Mouse (Mus musculus) T-helper 1 cell (primary cell): Measurements from ENCODE around the gene Arv1.

Experiments used
- in situ Hi-C: fragments of 300-600 bp; cut with MboI, MseI; formaldehyde crosslinking; loops from one replicate; pipeline ENCODE4 v1.15.1; 2025; ENCODE audit warnings: high pct_unique_total_duplicates

Gene Arv1

DNA sequence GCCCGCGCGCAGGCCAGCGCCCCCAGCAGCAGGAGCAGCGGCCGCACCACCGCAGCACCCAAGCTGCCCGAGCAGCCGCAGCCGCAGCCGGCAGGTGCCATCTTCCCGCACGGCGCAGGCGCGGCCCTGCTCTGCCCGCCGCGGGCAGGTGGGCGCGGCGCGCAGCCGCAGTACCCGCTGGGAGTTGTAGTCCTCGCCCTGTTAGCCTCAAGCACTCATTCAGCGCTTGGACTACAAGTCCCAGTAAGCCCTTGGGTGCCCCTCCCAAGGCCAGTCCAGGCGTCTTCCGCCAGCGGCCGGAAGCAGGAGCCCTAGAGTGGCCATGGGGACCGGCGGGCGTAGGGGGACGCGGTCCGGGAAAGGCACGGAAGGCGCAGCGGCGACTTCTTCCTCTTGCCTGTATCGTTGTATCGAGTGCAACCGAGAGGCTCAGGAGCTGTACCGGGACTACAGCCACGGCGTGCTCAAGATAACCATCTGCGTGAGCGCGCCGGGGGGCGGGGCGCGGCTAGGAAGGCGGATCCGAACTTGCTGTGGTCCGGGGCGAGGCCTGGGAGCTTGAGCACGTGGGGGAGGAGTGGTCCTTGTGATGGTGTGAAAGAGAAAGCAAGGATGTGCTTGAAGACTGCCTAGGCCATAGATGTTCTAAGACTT is at the start of gene Arv1, which contains the start of gene Ttc13:
Arv1 (plus strand) TSS at position 278 of the 654 bp plus-strand sequence.
Ttc13 (minus strand) TSS at position 122 of the 654 bp plus-strand sequence.
- in situ Hi-C loops = no loop called here

DNA sequence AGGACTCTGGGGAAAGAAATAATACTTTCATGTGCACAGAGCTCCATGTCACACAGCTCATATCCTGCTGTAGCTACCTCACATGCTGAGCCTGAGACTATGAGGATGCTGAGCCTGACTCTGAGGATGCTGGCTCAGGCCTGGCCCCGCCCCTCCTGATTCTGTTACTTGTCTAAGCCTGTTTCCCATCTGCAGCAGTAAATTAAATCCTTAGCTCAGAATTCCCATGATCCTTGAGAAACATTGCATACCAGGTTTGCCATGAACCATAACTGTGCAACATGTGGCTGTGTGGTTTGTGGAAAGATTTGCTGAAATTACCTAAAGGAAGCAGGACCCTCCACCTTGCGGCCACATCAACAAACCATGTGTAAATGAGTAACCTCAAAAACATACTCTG is 49.6 kb upstream of the Arv1 start:
- in situ Hi-C loops = no loop called here

GRCm38 (mm10) chr8:124676661-124677060 is 45.3 kb upstream of the Arv1 start:
- in situ Hi-C loops = no loop called here

- in situ Hi-C loops = no loop called here
Observed at GRCm38 (mm10) chr8:124677078-124677477, 44.9 kb upstream of the Arv1 start.

- in situ Hi-C loops = no loop called here
Observed at GRCm38 (mm10) chr8:124677486-124677885, 44.5 kb upstream of the Arv1 start.

- in situ Hi-C loops = no loop called here
Observed at GRCm38 (mm10) chr8:124678246-124678645, 43.7 kb upstream of the Arv1 start.

DNA sequence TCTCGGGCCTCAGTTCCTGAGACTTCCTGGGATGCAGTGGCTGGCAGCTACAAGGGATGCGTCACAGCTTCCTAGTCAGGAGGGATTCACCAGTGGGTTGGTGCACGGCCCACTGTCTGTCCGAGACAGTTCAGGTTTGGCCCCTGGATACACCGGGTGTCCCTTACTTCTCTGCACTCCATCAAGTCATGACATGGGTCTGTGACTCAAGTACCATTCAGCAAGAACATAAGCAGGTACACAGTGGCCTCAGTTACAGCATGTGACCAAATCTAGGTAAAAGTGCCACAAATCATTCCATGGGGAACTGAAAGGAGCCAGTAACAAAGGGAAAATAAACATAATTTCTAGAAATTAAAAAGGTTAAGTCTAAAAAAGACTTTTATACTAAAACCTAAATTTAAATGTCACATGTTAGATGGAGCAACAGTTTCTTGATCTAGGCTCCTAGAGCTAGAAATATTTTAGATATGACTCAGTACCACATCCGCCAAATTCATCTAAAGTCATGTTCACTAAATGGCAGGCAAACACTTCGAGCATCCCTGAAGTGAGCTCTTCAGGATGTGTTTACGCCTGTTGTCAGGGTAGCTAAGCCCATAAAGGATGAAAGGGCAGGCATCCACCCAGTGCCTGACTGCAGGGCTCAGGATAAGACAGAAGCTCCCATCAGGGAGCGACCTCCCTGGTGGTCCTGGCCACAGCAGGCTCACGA is 40.7 kb upstream of the Arv1 start:
- in situ Hi-C loops = loop anchor here (5.0 kb wide), 1 partner anchor 64 kb away; no protein-coding TSS in a partner anchor

- in situ Hi-C loops = loop anchor here (5.0 kb wide), 1 partner anchor 64 kb away; no protein-coding TSS in a partner anchor
Observed at GRCm38 (mm10) chr8:124681792-124682157, 40.2 kb upstream of the Arv1 start.

DNA sequence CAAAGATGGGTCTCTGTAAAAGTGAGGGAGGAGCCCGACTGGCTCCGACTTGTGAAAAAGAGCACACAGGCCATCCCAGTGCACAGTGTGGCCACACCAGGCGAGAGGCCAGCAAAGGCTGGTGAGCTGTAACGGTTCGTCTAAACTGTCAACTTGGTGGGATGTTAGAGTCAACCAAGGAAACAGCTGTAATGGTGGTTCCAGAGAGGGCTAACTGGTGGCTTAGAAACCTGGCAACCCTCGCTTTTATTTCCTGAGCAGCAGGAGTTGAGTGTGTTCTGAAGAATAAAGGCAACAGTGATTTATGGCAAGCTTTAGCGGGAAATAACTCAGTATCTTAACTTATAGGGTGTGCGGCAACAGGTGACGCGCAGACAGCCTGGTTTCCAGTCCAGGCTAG is 39.7 kb upstream of the Arv1 start:
- in situ Hi-C loops = loop anchor here (5.0 kb wide), 1 partner anchor 65 kb away; no protein-coding TSS in a partner anchor

DNA sequence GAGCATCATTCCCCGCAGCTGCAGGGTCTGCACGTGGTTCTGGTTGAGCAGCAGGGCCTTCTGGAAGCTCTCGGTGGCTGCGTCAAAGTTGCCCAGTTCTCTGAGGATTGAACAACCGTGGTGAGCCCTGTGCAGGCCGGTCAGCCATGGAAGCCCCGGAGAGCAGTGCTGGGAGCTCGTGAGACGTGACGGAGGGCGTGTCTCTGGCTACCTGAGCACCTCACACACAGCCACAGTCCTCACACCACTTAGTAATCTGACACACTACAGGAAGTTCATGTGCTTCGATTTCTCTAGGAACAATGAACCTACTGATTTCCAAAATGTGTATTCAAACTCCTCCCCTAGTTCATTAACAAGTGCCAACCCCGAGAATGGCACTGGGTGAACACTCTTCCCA is 33.0 kb upstream of the Arv1 start:
- in situ Hi-C loops = no loop called here

GRCm38 (mm10) chr8:124691706-124692105 is 30.2 kb upstream of the Arv1 start:
- in situ Hi-C loops = no loop called here

GRCm38 (mm10) chr8:124695424-124696100 is 26.4 kb upstream of the Arv1 start:
- in situ Hi-C loops = no loop called here

DNA sequence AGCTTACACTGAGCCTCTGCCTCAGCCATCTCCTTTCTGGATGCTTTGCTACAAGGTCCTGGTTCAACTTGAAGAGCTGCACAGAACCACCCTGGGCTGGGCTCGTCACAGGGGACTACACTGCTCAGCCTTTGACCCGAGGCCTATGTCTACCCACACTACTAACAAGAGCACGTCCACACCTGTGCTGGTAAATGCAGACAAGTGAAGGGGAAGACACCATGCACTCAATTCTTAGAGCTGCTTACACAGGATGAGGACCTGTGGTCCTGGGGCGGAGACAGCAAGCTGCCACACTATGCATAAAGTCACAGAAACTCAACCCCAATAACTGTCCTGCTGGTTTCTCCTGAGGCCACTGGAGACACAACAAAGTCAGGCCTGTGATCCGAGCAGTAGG is 21.7 kb upstream of the Arv1 start:
- in situ Hi-C loops = no loop called here

- in situ Hi-C loops = no loop called here
Observed at GRCm38 (mm10) chr8:124701023-124701422, 20.9 kb upstream of the Arv1 start.

DNA sequence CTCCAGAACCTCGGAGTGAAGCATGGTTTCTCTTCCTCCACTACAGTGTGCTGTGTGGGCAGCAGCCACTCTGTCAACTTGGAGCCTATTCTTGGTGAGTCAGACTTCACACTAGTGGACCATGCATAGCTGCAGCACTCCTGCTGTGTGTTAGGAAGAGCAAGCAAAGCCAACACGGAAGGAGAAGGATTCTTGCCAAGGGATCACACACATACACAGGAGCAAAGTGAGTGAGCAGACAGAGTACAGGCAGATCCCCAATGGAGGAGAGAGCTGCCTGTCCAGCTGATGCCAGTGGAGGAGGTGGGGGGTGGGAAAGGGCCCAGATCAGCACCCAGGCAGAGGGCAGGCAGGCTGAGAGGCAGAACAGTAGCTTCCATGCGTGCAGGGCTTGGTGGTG is 19.8 kb upstream of the Arv1 start:
- in situ Hi-C loops = no loop called here

DNA sequence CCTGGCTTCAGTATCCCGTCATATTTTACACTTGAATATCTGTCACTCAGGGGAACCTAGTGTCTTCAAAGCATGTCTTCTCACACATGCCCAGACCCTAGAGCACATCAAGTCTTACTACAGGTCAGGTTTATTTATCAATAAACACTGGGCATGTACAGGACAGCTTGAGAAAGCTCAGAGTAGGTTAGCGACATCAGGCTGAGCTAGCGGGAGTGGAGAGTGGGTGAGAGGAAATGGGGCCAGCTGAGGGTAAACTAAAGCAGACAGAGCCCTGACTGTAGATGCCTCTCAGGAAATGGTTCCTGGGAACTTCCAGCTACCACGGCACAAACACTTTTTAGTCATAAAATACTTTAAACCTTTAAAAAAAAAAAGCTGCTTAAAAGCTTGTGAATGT is 18.4 kb upstream of the Arv1 start:
- in situ Hi-C loops = no loop called here

GRCm38 (mm10) chr8:124704376-124704775 is 17.6 kb upstream of the Arv1 start:
- in situ Hi-C loops = no loop called here

- in situ Hi-C loops = no loop called here
Observed at GRCm38 (mm10) chr8:124705823-124706222, 16.1 kb upstream of the Arv1 start.

DNA sequence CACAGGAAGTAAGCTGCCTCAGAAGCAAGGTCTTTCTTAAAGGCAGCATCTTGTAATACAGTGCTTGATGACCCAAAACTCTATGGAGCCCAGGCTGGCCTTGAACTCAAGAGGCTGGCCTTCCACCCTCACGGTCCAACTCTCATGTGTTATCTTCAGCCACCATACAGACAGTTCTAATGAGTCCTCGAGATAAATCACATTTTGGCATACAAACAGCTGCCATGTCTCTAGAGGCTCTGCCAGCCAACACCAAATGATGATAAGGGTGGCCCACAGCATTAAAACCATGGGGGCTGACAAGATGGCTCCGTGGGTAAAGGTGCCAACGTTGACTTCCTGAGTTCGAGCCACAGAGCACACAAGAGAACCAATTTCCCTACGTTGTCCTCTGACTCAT is 8.7 kb upstream of the Arv1 start:
- in situ Hi-C loops = loop anchor here (10.0 kb wide), 1 partner anchor 568 kb away; no protein-coding TSS in a partner anchor

- in situ Hi-C loops = loop anchor here (10.0 kb wide), 1 partner anchor 571 kb away; no protein-coding TSS in a partner anchor
Observed at GRCm38 (mm10) chr8:124715736-124716135, 6.2 kb upstream of the Arv1 start.

DNA sequence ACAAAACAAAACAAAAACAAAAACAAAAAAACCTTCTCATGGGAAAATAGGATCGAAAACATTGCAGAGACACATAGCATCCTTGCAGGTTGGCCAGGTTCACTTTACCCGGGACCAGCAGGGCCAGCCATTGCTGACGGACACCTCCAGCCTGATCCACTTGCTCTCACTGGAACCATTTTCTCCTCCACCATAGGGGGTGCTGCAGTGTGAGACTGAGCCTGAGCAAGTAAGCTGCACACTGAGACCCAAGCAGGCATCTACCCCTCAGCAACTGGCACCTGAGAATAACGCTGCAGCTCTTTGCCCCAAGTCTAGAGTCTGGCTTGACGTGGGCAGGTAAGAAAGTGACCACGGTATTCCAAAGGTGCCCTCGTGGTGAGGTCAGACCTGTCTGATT is 1.8 kb upstream of the Arv1 start:
- in situ Hi-C loops = no loop called here
